Mouse (Mus musculus) heart, postnatal 0 days (tissue): ENCODE measurements around the gene Ogfrl1.

Experiments
- CTCF ChIP-seq: IDR thresholded peaks from 2 replicates; pipeline ENCODE4 v1.5.1; 2016; ENCODE audit warnings: antibody characterized with exemption, control low read depth, low read depth
- EP300 ChIP-seq: IDR thresholded peaks from 2 replicates; pipeline ENCODE4 v1.6.1; 2016; ENCODE audit warnings: antibody characterized with exemption, low read depth

DNA sequence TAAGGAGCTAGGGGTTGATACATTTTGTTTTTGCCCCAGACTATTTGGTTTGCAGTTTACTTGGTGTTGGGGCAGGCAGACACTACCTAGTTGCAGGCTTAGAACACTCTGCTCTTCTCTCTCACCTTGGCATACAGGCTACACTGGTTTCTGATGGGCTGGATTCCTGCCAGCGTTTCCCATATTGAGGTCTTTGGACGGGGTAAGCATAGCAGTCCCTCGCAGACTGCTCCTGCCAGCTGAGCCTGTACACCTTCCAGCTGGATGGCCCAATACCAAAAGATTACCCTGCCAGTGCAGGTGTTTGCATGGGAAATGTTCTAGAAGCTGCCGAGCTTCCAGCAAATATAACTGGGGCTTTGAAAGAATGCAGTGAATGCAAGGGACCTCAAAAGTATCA, 45.8 kb downstream of the Ogfrl1 start:
- no peak for TF ChIP-seq CTCF
- TF ChIP-seq EP300: no peak
